Mouse (Mus musculus) adipose tissue, adult 10 weeks (tissue): Measurements from ENCODE around the gene Zyg11a. TPM values are rescaled to one million over a fixed set of nuclear protein-coding genes. Genes with fewer than 3 reads are reported as not detected.

Experiments used
- polyA plus RNA-seq: library from polyadenylated mRNA; stranded (reverse); fragments of 350-450 nt; fragmentation: Illumina TruSeq; extraction: RNeasy Lipid Tissue Mini Kit (QIAGEN cat#74804); gene quantifications from one replicate; pipeline ENCODE4 v1.2.3, GENCODE M21; 2014; ENCODE audit warnings: low read depth, low replicate concordance

Gene Zyg11a
- 3.4 TPM for polyA plus RNA-seq

DNA sequence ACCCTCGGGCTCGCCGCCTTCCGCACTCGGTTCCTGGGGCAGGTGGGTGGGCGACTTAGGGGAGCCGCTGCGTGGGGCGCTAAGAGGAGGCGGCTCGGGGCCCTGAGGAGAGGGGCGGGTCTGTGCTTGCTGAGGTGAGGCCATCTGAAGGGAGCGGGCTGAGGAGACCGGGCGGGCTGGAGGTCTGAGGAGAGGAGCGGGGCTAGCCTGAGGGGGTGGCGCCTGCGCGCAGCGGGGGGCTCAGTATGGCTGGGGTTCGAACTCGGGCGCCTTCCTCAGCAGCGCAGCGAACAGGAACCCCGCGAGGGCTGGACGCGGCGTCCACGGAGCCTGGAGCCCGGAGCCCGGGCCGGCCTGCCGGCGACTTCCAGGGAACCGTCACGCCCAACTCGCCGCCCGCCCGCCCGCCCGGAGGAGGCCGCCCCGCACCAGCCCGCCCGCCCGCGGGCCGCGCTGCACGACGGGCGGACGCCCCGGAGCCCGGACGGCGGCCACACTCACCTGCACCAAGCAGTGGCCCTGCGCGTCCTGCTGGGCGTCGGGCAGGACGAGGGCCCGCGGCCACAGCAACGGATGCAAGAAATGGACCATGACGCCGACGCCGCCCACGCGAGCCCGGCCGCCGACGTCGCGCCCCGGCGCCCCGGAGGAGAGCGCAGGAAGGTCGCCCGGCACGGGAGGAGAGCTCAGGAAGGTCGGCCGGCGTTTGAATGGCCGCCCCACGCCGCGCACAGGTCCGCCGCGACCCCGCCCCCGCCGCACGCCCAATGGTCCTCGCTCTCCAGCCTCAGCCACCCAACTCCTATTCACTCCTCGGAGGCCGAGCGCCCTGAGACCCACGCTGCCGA is at the start of gene Zyg11a:
TSS of gene Zyg11a (minus strand) at position 717 of the 848 bp plus-strand sequence.

GRCm38 (mm10) chr4:108165152-108165895 is 52.5 kb downstream of the Zyg11a start, which contains the start of gene Echdc2:
Echdc2 (plus strand) TSS chr4:108165437.

DNA sequence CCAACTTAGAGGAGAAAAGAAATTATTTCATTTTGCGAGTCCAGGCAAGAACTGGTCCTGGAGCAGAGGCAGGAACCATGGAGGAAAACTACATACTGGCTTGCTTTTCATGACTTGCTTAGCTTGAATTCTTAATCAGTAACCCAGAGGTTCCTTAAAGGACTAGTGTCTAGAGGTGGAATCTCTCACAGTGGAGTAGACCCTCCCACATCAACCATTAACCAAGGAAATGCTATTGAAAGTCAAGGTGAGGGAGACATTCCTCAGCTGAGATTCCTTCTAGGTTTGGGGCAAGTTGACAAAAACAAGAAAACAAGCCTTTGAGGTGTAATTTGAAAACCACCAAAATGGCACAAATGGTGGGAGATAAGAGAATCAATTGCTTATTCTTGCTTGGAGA is 73.0 kb downstream of the Zyg11a start, which contains the start of gene Scp2:
TSS of gene Scp2 (minus strand) at position 119 of the 400 bp plus-strand sequence.

Other genes starting within 250 kb of the Zyg11a start
- gene Slc1a7, start 249.7 kb downstream of the Zyg11a start, polyA plus RNA-seq: 0.12 TPM
- gene Podn, start 121.6 kb downstream of the Zyg11a start, polyA plus RNA-seq: 66.3 TPM
- 1,004 TPM for gene Scp2, start 73.0 kb downstream of the Zyg11a start, polyA plus RNA-seq
- gene Echdc2, start 52.6 kb downstream of the Zyg11a start, polyA plus RNA-seq: 222 TPM
- 17.2 TPM for gene Zyg11b, start 83.0 kb upstream of the Zyg11a start, polyA plus RNA-seq
- gene Coa7, start 110.1 kb upstream of the Zyg11a start, polyA plus RNA-seq: 10.4 TPM
- gene Shisal2a, start 165.3 kb upstream of the Zyg11a start, polyA plus RNA-seq: 1.1 TPM
- 22.2 TPM for gene Gpx7, start 188.9 kb upstream of the Zyg11a start, polyA plus RNA-seq
- gene Tut4, start 241.4 kb upstream of the Zyg11a start, polyA plus RNA-seq: 35.2 TPM